Mouse (Mus musculus) embryonic fibroblast, embryonic 13.5 days (primary cell): ENCODE measurements at regions not wholly inside any gene's neighbourhood (a gene's known extent, or its start where the extent isn't known, plus 50 kb on each side); places are given as distances from the start of the nearest gene placed in this dataset.
"Not testable (repeated sequence)": the region's sequence is repeated elsewhere in the genome, so short reads cannot be mapped to it uniquely, and the experiment has no call there.

Source experiments
- H3K27ac ChIP-seq: 2 replicates; pipeline ENCODE4 v1.5.1; 2012; ENCODE audit warnings: low read length, control low read depth, inconsistent platforms; ENCODE audit not compliant: insufficient read depth
- H3K4me1 ChIP-seq: 2 replicates; pipeline ENCODE4 v1.6.1; 2011; ENCODE audit warnings: low read length; ENCODE audit not compliant: control insufficient read depth, insufficient read depth
- H3K4me3 ChIP-seq: 2 replicates; pipeline ENCODE4 v1.5.1; 2011; ENCODE audit warnings: mild to moderate bottlenecking, control low read depth, low read length; ENCODE audit not compliant: insufficient read depth
- CTCF ChIP-seq: IDR thresholded peaks from 2 replicates; pipeline ENCODE4 v1.5.1; 2011; ENCODE audit warnings: mild to moderate bottlenecking, control low read depth, low read length, moderate library complexity, borderline replicate concordance; ENCODE audit not compliant: insufficient read depth
- POLR2A ChIP-seq: IDR thresholded peaks from 2 replicates; pipeline ENCODE4 v1.6.1; 2011; ENCODE audit warnings: low read depth, mild to moderate bottlenecking, control low read depth, low read length, moderate library complexity

GRCm38 (mm10) chr2:146722351-146723025 lies 133.2 kb upstream of the Kiz start:
- no peak overlapping the region for H3K27ac ChIP-seq
- no peaks in the 10 kb centered on the region for H3K4me1 ChIP-seq
- TF ChIP-seq CTCF (no peak), POLR2A (no peak)
- no peak overlapping the region for H3K4me3 ChIP-seq

DNA sequence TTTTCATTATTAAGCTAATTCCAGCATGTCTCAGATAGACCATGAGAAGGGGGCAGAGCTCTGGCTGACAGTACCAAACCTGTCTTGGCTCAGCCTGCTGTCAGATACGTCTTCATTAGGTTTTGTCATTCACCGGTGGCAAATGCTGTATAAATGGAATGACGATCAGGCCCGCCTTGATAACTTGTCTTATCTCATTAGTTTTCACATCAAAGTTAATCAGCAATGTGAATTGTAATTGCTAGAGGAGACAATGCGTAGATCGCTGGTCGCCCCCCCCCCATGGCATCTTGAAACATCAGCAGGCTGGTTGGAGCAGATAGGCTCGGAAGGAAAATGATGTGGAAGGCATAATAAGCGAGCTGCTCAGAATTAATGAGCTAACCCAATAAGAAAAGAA lies 132.5 kb upstream of the Kiz start:
- Histone ChIP-seq H3K27ac (no peak overlapping the region), H3K4me1 (no peaks in the 10 kb centered on the region), H3K4me3 (no peak overlapping the region)
- TF ChIP-seq CTCF (no peak), POLR2A (no peak)

DNA sequence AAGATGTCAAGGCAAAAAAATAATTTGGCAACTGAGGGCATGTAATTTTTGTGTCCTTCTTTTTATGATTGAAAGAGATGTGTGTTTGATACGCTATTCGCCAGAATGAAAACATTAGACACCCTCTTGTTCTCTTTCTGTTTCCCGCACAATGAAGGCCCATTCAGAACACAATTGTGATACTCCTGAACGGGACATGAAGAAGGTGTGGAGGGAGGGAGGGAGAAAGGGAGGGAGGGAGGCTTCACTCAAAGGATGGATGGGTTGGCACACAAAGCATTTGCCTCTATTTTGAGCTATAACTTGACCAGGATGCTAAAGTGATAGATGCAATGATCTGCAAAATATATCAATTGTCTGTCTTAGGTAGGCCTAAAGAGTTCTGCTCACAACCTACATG lies 132.0 kb upstream of the Kiz start:
- H3K4me1 ChIP-seq = no peaks in the 10 kb centered on the region
- H3K4me3 ChIP-seq = no peak overlapping the region
- TF ChIP-seq POLR2A (no peak), CTCF (no peak)
- H3K27ac ChIP-seq = no peak overlapping the region

- Histone ChIP-seq H3K27ac (no peak overlapping the region), H3K4me3 (no peak overlapping the region), H3K4me1 (no peaks in the 10 kb centered on the region)
- no peak for TF ChIP-seq POLR2A
- no peak for TF ChIP-seq CTCF
These were observed 131.5 kb upstream of the Kiz start for GRCm38 (mm10) chr2:146724142-146724679.

GRCm38 (mm10) chr2:146724924-146725555 lies 130.6 kb upstream of the Kiz start:
- TF ChIP-seq CTCF (no peak), POLR2A (no peak)
- Histone ChIP-seq H3K27ac (no peak overlapping the region), H3K4me3 (no peak overlapping the region), H3K4me1 (no peaks in the 10 kb centered on the region)

DNA sequence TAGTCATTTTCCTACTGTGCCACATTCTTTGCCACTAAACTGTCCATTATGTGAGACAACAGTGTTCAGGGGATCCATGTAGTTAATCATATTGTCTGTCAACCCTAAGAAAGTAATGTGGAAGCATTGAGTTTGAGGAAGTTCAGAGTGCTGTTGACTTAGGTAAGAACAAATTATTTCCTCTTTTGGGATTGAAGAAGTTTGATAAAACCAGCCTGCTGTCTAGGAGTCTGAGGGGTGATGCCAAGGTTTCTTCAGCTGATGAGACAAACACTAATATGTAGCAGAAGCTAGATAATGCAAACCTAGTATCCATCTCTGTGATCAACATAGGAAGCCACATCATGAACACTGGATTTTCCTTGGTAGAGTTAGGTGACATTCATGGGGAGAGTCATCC lies 127.0 kb upstream of the Kiz start:
- TF ChIP-seq POLR2A = no peak
- TF ChIP-seq CTCF = no peak
- Histone ChIP-seq H3K4me1 (no peaks in the 10 kb centered on the region), H3K27ac (no peak overlapping the region), H3K4me3 (no peak overlapping the region)

GRCm38 (mm10) chr2:146731081-146731480 lies 124.6 kb upstream of the Kiz start:
- Histone ChIP-seq H3K4me3 (no peak overlapping the region), H3K4me1 (no peaks in the 10 kb centered on the region), H3K27ac (no peak overlapping the region)
- TF ChIP-seq POLR2A = no peak

DNA sequence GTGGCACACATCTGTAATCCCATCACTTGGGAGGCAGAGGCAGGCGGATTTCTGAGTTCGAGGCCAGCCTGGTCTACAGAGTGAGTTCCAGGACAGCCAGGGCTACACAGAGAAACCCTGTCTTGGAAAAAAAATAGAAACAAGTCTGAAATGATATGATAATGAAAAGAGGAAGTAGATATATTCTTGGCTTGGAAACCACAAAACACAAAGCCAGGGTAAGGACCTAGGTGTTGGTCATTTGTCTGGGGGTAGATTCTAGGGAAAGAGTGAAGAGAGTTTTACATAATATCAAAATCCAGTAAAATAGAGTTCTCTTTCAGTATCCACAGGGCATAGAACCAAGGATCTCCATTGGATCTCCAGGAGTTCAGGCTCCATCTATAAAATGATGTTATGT lies 122.8 kb upstream of the Kiz start:
- not testable (repeated sequence) for H3K4me3 ChIP-seq, H3K27ac ChIP-seq, H3K4me1 ChIP-seq

DNA sequence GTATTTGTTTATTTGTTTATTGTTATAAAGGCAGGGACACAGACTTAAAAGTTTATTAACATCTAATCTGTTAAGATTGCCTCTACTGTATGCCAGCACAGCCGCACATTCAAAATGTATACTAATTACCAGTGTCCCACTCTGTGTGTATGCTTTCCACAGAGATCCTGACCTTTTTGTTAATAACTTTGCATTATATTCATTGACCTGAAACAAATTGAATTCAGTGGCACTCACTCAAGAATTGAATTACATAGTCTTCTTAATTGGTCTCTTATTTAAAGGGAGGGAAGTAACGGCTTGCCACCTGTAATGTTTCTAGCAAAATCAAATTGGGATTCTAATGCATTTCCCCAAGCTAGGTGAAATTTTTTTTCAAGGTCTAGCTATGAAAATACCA lies 111.3 kb upstream of the Kiz start:
- no peak overlapping the region for H3K4me3 ChIP-seq
- no peaks in the 10 kb centered on the region for H3K4me1 ChIP-seq
- H3K27ac ChIP-seq = no peak overlapping the region
- TF ChIP-seq CTCF = no peak
- no peak for TF ChIP-seq POLR2A

DNA sequence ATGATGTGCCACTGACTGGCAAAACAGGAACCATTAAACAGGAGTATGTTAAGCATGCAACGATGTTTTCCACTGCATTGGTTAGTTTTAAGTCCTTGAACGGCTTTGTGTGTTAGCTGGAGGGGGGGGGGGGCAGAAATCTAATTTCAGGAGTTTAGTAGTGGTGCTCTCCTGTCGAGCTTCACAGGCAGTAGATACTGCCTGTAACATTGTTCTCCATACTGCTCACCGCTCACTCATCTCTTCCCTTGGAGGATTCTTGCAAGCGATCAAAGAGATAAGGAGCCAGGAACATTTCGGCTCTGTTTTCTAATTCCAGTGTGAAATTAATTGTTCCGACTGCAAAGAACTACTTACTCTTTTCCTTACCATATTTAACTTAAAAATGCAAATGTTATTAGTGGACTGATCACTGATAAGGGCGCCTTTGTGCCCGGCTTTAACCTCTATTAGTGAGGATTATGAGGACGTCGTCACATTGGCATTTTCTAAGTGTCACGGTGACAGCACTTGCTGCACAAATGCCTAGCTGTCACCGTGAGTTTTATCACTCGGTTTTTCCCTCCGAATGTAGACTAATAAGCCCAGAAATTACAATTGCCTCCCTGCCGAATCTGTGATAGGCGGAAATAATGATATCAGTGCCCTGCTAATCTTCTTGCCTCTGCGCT lies 110.5 kb upstream of the Kiz start:
- Histone ChIP-seq H3K4me3 (no peak overlapping the region), H3K4me1 (no peaks in the 10 kb centered on the region), H3K27ac (no peak overlapping the region)
- TF ChIP-seq POLR2A (no peak), CTCF (no peak)
